Mouse (Mus musculus) mature B cell (primary cell): ENCODE data around the gene Cradd.

Experiments used
- in situ Hi-C: fragments of 300-500 bp; cut with MboI; formaldehyde crosslinking; loops from 2 replicates; pipeline ENCODE4 v1.14.3; 2019

The Cradd gene

GRCm38 (mm10) chr10:95159675-95160256, 164.2 kb downstream of the Cradd start:
- in situ Hi-C loops, result no loop called here

GRCm38 (mm10) chr10:95156410-95156809, 167.5 kb downstream of the Cradd start:
- in situ Hi-C loops, result no loop called here

- in situ Hi-C loops, result no loop called here
Measured at GRCm38 (mm10) chr10:95154675-95155074, 169.3 kb downstream of the Cradd start.

- in situ Hi-C loops, result no loop called here
Measured at GRCm38 (mm10) chr10:95153224-95153623, 170.7 kb downstream of the Cradd start.

- in situ Hi-C loops, result no loop called here
Measured at GRCm38 (mm10) chr10:95152503-95152989, 171.4 kb downstream of the Cradd start.

- in situ Hi-C loops, result no loop called here
Measured at GRCm38 (mm10) chr10:95151012-95151768, 172.7 kb downstream of the Cradd start.

- in situ Hi-C loops, result no loop called here
Measured at GRCm38 (mm10) chr10:95149666-95150065, 174.3 kb downstream of the Cradd start.

GRCm38 (mm10) chr10:95148641-95149040, 175.3 kb downstream of the Cradd start:
- in situ Hi-C loops, result no loop called here

- in situ Hi-C loops, result no loop called here
Measured at GRCm38 (mm10) chr10:95147136-95147901, 176.6 kb downstream of the Cradd start.

- in situ Hi-C loops, result no loop called here
Measured at GRCm38 (mm10) chr10:95146491-95146890, 177.4 kb downstream of the Cradd start.

GRCm38 (mm10) chr10:95145204-95145926, 178.6 kb downstream of the Cradd start:
- in situ Hi-C loops, result no loop called here

- in situ Hi-C loops, result no loop called here
Measured at GRCm38 (mm10) chr10:95144414-95145130, 179.4 kb downstream of the Cradd start.

GRCm38 (mm10) chr10:95143446-95144114, 180.4 kb downstream of the Cradd start:
- in situ Hi-C loops, result no loop called here

- in situ Hi-C loops, result no loop called here
Measured at GRCm38 (mm10) chr10:95142844-95143435, 181.0 kb downstream of the Cradd start.

GRCm38 (mm10) chr10:95141075-95141474, 182.9 kb downstream of the Cradd start:
- in situ Hi-C loops, result no loop called here

GRCm38 (mm10) chr10:95140191-95140590, 183.7 kb downstream of the Cradd start:
- in situ Hi-C loops, result no loop called here

- in situ Hi-C loops, result no loop called here
Measured at GRCm38 (mm10) chr10:95139645-95140044, 184.3 kb downstream of the Cradd start.

GRCm38 (mm10) chr10:95133057-95133456, 190.9 kb downstream of the Cradd start:
- in situ Hi-C loops, result no loop called here
